Mouse (Mus musculus): ENCODE results near the gene Gatad2a. TPM values are rescaled to one million over a fixed set of nuclear protein-coding genes. Genes with fewer than 3 reads are reported as not detected.
A peak's percentile ranks its signal among the peaks of the same experiment; 100 is the strongest.

Gatad2a gene
- polyA plus RNA-seq, 1 experiment from 2014 or later = 46.9 TPM

- H3K9me3 ChIP-seq = no peaks in the 10 kb centered on the region
- H3K4me1 ChIP-seq (replicated peaks) = peaks cover 32% of the 10 kb centered on the region
- peak overlapping the region; percentile 84 for H3K27ac ChIP-seq
- H3K36me3 ChIP-seq = peaks cover 55% of the 10 kb centered on the region
- H3K4me3 ChIP-seq = no peak overlapping the region
- peak; percentile 78 for DNase-seq (ENCODE audit: low spot score)
- 57% methylated on average over 11 of the region's 11 CpGs for WGBS
- H3K27me3 ChIP-seq (ENCODE audit: insufficient read depth, poor library complexity, severe bottlenecking) = no peaks in the 10 kb centered on the region
Observed at GRCm38 (mm10) chr8:69919876-69920662, 76.1 kb downstream of the Gatad2a start.

- peak; percentile 69 for DNase-seq (ENCODE audit: low spot score)
- Histone ChIP-seq H3K4me1 (replicated peaks) (peaks cover 32% of the 10 kb centered on the region), H3K27ac (no peak overlapping the region), H3K36me3 (peaks cover 62% of the 10 kb centered on the region), H3K9me3 (no peaks in the 10 kb centered on the region), H3K27me3 (ENCODE audit: insufficient read depth, poor library complexity, severe bottlenecking) (no peaks in the 10 kb centered on the region), H3K4me3 (no peak overlapping the region)
- WGBS = 77% methylated on average over 1 of the region's 1 CpGs
Observed at GRCm38 (mm10) chr8:69919010-69919409, 77.2 kb downstream of the Gatad2a start.

GRCm38 (mm10) chr8:69918506-69918905 is 77.7 kb downstream of the Gatad2a start:
- H3K4me1 ChIP-seq (replicated peaks) = peaks cover 32% of the 10 kb centered on the region
- no peak for DNase-seq (ENCODE audit: low spot score)
- H3K4me3 ChIP-seq = no peak overlapping the region
- H3K27me3 ChIP-seq (ENCODE audit: insufficient read depth, poor library complexity, severe bottlenecking) = no peaks in the 10 kb centered on the region
- peaks cover 62% of the 10 kb centered on the region for H3K36me3 ChIP-seq
- no peaks in the 10 kb centered on the region for H3K9me3 ChIP-seq
- no peak overlapping the region for H3K27ac ChIP-seq

- no peak for DNase-seq (ENCODE audit: low spot score)
- H3K27me3 ChIP-seq (ENCODE audit: insufficient read depth, poor library complexity, severe bottlenecking) = no peaks in the 10 kb centered on the region
- peaks cover 78% of the 10 kb centered on the region for H3K36me3 ChIP-seq
- no peaks in the 10 kb centered on the region for H3K9me3 ChIP-seq
- H3K4me3 ChIP-seq = no peak overlapping the region
- H3K27ac ChIP-seq = no peak overlapping the region
- peaks cover 19% of the 10 kb centered on the region for H3K4me1 ChIP-seq (replicated peaks)
- 35% methylated on average over 5 of the region's 5 CpGs for WGBS
Observed at GRCm38 (mm10) chr8:69915748-69916147, 80.4 kb downstream of the Gatad2a start.

GRCm38 (mm10) chr8:69914526-69914925 is 81.7 kb downstream of the Gatad2a start:
- Histone ChIP-seq H3K36me3 (peaks cover 90% of the 10 kb centered on the region), H3K9me3 (no peaks in the 10 kb centered on the region), H3K27ac (no peak overlapping the region), H3K4me1 (replicated peaks) (peaks cover 9% of the 10 kb centered on the region; the same call in 1 of the 2 replicates), H3K27me3 (ENCODE audit: insufficient read depth, poor library complexity, severe bottlenecking) (no peaks in the 10 kb centered on the region), H3K4me3 (no peak overlapping the region)
- DNase-seq (ENCODE audit: low spot score) = no peak
- WGBS = 92% methylated on average over 4 of the region's 4 CpGs

GRCm38 (mm10) chr8:69912478-69913074 is 83.6 kb downstream of the Gatad2a start:
- no peak overlapping the region for H3K4me3 ChIP-seq
- H3K27me3 ChIP-seq (ENCODE audit: insufficient read depth, poor library complexity, severe bottlenecking) = no peaks in the 10 kb centered on the region
- H3K27ac ChIP-seq = no peak overlapping the region
- peaks cover 100% of the 10 kb centered on the region for H3K36me3 ChIP-seq
- WGBS = 89% methylated on average over 12 of the region's 12 CpGs
- H3K4me1 ChIP-seq (replicated peaks) = peaks cover 9% of the 10 kb centered on the region; the same call in 1 of the 2 replicates
- H3K9me3 ChIP-seq = no peaks in the 10 kb centered on the region
- no peak for DNase-seq (ENCODE audit: low spot score)

- 93% methylated on average over 13 of the region's 13 CpGs for WGBS
- no peak overlapping the region for H3K27ac ChIP-seq
- no peaks in the 10 kb centered on the region for H3K27me3 ChIP-seq (ENCODE audit: insufficient read depth, poor library complexity, severe bottlenecking)
- H3K4me1 ChIP-seq (replicated peaks) = peaks cover 9% of the 10 kb centered on the region; the same call in 1 of the 2 replicates
- no peaks in the 10 kb centered on the region for H3K9me3 ChIP-seq
- DNase-seq (ENCODE audit: low spot score) = no peak
- no peak overlapping the region for H3K4me3 ChIP-seq
- H3K36me3 ChIP-seq = peaks cover 99% of the 10 kb centered on the region
Observed at GRCm38 (mm10) chr8:69911917-69912316, 84.3 kb downstream of the Gatad2a start.

- no peak for DNase-seq (ENCODE audit: low spot score)
- Histone ChIP-seq H3K27ac (no peak overlapping the region), H3K9me3 (no peaks in the 10 kb centered on the region), H3K4me3 (no peak overlapping the region), H3K36me3 (peaks cover 51% of the 10 kb centered on the region), H3K4me1 (replicated peaks) (peaks cover 25% of the 10 kb centered on the region), H3K27me3 (ENCODE audit: insufficient read depth, poor library complexity, severe bottlenecking) (no peaks in the 10 kb centered on the region)
- 91% methylated on average over 2 of the region's 2 CpGs for WGBS
Observed at GRCm38 (mm10) chr8:69907106-69907505, 89.1 kb downstream of the Gatad2a start.

GRCm38 (mm10) chr8:69906260-69906659 is 89.9 kb downstream of the Gatad2a start:
- H3K27ac ChIP-seq = no peak overlapping the region
- peaks cover 31% of the 10 kb centered on the region for H3K4me1 ChIP-seq (replicated peaks)
- H3K4me3 ChIP-seq = no peak overlapping the region
- WGBS = 94% methylated on average over 2 of the region's 2 CpGs
- H3K27me3 ChIP-seq (ENCODE audit: insufficient read depth, poor library complexity, severe bottlenecking) = no peaks in the 10 kb centered on the region
- DNase-seq (ENCODE audit: low spot score) = no peak
- no peaks in the 10 kb centered on the region for H3K9me3 ChIP-seq
- peaks cover 43% of the 10 kb centered on the region for H3K36me3 ChIP-seq

- H3K27ac ChIP-seq = peak overlapping the region; percentile 96; the same call in 1 of the 2 replicates
- H3K4me1 ChIP-seq (replicated peaks) = peaks cover 47% of the 10 kb centered on the region
- peaks cover 31% of the 10 kb centered on the region for H3K36me3 ChIP-seq
- H3K4me3 ChIP-seq = peak overlapping the region; percentile 70
- H3K9me3 ChIP-seq = no peaks in the 10 kb centered on the region
- H3K27me3 ChIP-seq (ENCODE audit: insufficient read depth, poor library complexity, severe bottlenecking) = no peaks in the 10 kb centered on the region
- DNase-seq (ENCODE audit: low spot score) = no peak
- WGBS = 78% methylated on average over 8 of the region's 8 CpGs
Observed at GRCm38 (mm10) chr8:69904096-69904495, 92.1 kb downstream of the Gatad2a start.

- Histone ChIP-seq H3K4me1 (replicated peaks) (peaks cover 53% of the 10 kb centered on the region), H3K9me3 (no peaks in the 10 kb centered on the region), H3K4me3 (peak overlapping the region; percentile 70)
Observed at GRCm38 (mm10) chr8:69903063-69903542, 93.1 kb downstream of the Gatad2a start.

GRCm38 (mm10) chr8:69902163-69903062 is 93.8 kb downstream of the Gatad2a start, which contains the start of the genes Tssk6, Ndufa13 and Yjefn3:
Tssk6 (plus strand) TSS chr8:69902184.
Ndufa13 (minus strand) TSS chr8:69902558.
Yjefn3 (minus strand) TSS chr8:69902712.
- no peak for DNase-seq (ENCODE audit: low spot score)
- H3K9me3 ChIP-seq = no peaks in the 10 kb centered on the region
- H3K27me3 ChIP-seq (ENCODE audit: insufficient read depth, poor library complexity, severe bottlenecking) = no peaks in the 10 kb centered on the region
- H3K4me1 ChIP-seq (replicated peaks) = peaks cover 59% of the 10 kb centered on the region
- peak within 1 kb of the TSS; percentile 70 for H3K4me3 ChIP-seq
- peak within 1 kb of the TSS; percentile 96 for H3K27ac ChIP-seq
- 6% methylated on average over 89 of the region's 89 CpGs for WGBS
- H3K36me3 ChIP-seq = peaks cover 31% of the 10 kb centered on the region

More at GRCm38 (mm10) chr8:69903063-69903542, 93.1 kb downstream of the Gatad2a start:
- under 1% methylated on average over 45 of the region's 45 CpGs for WGBS
- peaks cover 31% of the 10 kb centered on the region for H3K36me3 ChIP-seq
- H3K27me3 ChIP-seq (ENCODE audit: insufficient read depth, poor library complexity, severe bottlenecking) = no peaks in the 10 kb centered on the region
- DNase-seq (ENCODE audit: low spot score) = peak; percentile 99
- peak overlapping the region; percentile 96 for H3K27ac ChIP-seq

Measured in hindbrain, embryonic 10.5 days (tissue).